Mouse (Mus musculus): ENCODE results near the gene Ahrr.

Gene Ahrr

GRCm38 (mm10) chr13:74292167-74292566, at the start of gene Ahrr:
Gene Ahrr (minus strand): TSS chr13:74292331.
- peak; percentile 41 for DNase-seq (ENCODE audit: low spot score)

- no peak for DNase-seq (ENCODE audit: low spot score)
Measured at GRCm38 (mm10) chr13:74341036-74341435, 48.9 kb upstream of the Ahrr start.

DNA sequence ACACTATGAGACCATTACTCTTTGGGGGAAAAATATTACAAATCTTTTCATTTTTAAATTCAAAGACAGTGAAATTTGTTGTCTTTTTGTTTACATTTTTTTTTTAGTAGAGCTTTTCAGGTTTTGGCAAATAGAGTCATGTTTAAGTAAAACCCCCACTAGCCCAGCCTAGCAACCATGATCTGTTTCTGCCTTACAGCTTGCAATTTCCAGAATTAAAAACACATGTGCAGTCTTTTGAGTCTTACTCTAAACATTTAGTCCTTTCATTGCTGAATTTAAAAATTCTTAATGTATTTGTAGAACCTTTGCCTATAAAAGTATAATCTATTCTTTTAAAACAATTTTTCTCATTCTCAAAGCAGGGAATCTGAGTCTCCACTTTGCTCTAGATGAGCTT, 37.2 kb upstream of the Ahrr start:
- no peak for DNase-seq (ENCODE audit: low spot score)

DNA sequence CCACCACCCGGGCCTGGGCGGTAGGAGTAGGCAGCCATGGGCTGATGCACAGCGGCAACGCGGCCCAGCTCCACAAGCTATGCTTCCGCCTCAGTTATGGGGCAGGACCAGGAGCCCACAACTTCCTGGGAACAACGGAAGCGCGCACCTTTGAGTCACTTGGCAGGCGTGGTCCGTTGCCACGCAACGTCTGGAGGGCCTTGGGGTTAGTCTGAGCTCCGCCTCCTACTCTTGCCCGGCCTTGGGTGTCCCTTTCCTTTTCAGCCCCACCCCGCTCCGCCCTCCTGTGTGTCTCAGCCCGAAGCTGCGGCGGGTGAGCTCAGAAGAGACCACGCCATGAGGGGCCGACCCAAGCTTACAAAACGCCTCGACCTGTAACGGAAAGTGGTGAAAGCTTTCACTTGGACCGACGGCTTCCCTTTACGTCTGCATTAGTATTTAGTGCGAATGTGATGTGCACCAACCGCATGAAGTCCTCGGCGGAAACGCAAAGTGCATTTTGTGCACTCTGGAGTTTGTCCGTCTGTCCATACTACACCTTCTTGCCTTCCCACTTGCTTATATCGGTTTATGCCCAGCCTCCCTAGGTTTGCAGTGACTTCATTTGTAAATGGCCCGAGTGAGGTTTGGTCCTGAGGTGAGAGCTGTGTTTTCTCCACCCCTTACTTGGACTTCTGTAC, 25.2 kb upstream of the Ahrr start, which contains the start of gene Pdcd6:
TSS of gene Pdcd6 (minus strand) at position 411 of the 680 bp plus-strand sequence.
- peak; percentile 93 for DNase-seq (ENCODE audit: low spot score)

DNA sequence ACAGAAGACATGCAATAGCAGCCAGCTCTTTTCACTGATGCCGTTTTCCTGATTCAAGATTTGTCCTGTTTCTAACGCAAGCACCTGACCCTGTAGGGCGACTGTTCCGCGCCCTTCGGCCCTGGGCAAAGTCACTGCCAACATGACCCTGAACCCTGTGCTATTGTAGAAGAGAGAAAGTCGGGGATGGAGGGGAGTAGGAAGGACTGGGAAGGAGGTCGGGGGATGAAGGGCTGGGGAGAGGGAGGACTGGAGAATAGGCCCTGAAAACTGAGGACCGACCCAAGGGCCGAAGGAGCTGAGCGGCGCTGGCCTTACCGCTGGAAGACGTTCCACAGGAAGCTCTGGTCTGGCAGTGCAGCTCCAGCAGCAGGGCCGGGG, 24.6 kb upstream of the Ahrr start:
- DNase-seq (ENCODE audit: low spot score), result no peak

DNA sequence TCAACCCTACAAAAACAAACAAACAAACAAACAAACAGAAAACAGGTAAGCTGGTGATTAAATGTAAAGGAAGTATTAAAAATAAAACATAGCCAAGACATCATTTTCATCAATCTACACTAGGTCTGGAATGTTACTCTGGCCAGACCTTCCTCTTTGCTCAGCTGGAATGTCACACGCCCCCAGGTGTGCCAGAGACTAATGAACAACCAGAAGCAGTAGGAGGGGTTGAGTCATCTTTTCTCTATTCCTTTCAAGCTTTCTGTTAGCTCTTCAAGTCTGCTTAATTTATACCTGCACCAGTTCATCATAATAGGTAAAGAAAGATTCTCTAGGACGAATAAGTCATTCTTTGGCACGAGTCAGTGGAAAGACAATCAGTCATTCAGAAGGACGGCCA, 24.3 kb upstream of the Ahrr start:
- no peak for DNase-seq (ENCODE audit: low spot score)

GRCm38 (mm10) chr13:74314616-74315015, 22.5 kb upstream of the Ahrr start:
- DNase-seq (ENCODE audit: low spot score), result no peak

DNA sequence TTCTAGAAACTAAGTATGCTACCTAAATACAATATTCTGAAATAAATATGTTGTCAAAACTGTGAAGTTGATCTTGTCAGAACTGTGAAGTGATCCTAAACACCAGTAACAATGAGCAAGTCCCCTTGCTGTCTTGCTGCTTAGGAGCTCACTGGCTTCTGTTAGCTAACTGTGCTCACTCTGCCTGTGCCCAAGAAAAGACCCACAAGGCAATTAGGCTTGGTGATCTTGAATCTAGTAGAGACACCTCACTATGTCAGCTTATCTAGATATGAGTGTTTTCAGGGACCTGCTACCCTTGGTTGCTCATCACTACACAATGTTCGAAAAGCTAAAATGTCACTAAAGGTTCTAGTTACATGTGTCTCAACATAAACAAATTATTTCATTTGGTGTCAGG, 13.6 kb upstream of the Ahrr start:
- no peak for DNase-seq (ENCODE audit: low spot score)

- DNase-seq (ENCODE audit: low spot score), result no peak
Measured at GRCm38 (mm10) chr13:74305380-74305779, 13.2 kb upstream of the Ahrr start.

DNA sequence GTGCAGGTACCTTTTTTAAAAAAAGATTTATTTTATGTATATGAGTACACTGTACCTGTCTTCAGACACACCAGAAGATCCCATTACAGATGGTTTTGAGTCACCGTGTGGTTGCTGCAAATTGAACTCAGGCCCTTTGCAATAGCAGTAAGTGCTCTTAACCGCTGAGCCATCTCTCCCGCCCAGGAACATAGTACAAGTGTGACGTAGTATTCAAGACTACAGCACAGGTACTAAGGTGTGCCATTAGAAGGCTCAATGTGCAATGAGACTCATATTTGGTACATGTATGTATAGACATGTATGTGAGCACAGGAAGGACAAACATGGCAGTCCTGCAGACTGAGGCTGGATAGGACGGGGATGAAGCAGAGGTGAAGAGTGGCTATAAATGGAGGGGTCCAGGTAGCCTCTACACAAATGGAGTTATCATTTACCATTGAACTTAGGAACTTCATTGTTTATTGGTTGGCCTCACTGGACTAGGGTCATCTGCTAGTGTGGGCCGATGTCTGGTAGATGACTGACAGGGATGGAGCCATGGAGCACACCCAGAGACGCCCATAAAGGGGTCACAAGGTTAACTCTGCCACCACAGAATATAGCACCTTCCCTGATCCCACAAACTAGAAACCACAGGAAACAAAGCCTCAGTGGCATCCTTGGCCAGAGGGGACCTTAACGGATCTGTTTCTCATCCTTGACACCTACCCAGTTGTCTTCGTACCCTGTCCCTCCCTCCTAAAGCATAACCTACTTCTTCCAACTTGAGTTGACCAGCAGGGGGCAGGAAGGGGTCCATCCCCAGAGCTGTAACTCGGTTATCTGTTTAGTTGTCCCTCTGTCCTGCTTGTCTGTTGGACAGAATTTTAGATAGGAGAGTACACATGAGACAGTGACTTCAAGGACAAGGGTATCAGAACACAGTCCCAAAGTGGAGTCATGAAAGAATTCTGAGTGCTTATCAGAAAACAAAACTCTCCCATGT, 10.2 kb upstream of the Ahrr start:
- DNase-seq (ENCODE audit: low spot score), result no peak

GRCm38 (mm10) chr13:74301607-74301984, 9.5 kb upstream of the Ahrr start:
- no peak for DNase-seq (ENCODE audit: low spot score)

DNA sequence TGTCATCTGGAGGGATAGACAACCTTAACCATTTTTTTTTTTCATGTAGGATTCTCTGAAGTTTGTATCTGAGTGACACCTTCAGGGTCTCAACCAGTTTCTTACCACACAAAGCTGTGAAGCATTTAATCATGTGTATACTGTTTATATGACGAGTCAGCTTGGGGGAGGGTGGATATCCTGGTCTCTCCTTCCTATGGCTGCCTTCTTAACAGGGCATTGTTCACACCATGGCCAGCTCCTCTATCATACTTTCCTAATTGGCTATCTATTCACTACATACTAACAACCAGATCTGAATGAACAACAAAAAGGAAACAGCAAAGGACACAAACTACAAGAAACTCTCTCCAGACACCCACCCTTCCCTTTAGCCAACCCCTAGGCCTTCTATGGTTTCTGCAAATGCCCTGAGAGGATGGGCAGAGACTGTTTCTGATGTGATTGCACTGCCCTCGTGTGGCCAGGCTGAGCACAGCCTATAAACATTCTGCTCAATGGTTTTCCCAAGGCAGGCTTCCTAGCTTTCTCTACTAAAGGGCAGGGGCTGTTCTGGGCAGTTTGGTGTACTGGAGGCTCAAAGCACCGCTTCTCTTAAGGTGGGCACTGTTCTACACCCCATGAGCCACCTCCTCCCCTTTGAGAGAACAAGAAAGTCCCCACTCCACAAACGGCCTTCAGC, 8.9 kb upstream of the Ahrr start:
- no peak for DNase-seq (ENCODE audit: low spot score)

DNA sequence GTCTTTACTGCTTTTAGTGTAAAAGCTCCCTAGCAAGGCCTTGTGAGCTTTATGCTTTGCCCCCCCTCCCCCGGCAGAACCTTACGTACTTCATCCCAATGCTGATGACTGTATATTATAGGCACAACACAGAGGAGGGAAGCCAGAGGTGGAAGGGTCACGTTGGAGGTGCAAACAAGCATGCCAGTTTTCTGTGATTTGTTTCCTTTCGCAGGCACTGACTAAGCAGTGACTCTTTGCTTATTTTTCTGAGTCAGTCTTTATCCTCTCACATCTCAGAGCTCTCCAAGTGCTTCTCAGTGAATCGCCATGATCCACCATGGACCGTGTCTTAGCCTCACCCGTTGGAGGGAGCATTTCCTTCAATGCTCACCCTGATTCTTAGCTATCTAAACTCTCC, 4.2 kb upstream of the Ahrr start:
- DNase-seq (ENCODE audit: low spot score), result no peak

DNA sequence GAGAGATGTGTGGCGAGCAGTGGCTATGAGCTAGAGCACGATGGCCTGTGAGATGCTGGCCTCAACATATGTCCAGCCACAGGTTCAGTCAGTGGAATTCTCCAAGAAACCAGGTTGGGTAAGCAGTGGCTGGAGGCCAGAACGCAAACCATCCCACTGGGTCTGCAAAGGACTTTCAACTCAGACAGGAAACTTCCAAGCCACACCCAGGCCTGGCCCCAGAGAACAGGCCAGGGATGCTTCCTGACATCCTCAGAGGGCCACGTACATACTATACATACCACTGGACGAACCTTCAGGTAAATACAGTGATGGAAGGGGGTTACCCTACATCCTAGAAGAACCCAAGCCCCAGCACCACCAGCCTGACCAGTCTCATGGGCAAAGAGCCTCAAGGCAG, 2.5 kb downstream of the Ahrr start:
- DNase-seq (ENCODE audit: low spot score), result no peak

GRCm38 (mm10) chr13:74282299-74282698, 9.8 kb downstream of the Ahrr start:
- no peak for DNase-seq (ENCODE audit: low spot score)

- no peak for DNase-seq (ENCODE audit: low spot score)
Measured at GRCm38 (mm10) chr13:74275726-74276125, 16.4 kb downstream of the Ahrr start.

GRCm38 (mm10) chr13:74260231-74260992, 31.7 kb downstream of the Ahrr start:
- peak; percentile 9 for DNase-seq (ENCODE audit: low spot score)

GRCm38 (mm10) chr13:74259460-74260230, 32.5 kb downstream of the Ahrr start:
- DNase-seq (ENCODE audit: low spot score), result peak; percentile 26

DNA sequence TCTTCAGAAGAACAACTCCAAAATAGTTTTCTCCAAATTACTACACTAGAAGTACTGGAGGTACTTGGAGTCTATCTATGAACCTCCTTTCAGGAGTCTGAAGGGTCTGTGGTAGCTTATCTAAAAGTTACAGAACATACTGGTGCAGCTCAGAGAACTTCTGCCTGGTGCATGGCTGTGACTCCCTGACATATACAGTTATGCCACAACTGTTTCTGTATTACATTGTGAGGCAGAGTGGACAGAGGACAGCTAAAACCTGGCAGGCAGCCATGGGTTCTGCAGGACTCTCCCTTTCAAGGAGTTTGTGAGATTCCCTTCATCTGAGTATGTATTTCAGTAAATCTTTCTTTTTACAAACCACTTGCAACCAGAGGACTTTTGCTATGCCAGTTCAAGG, 45.6 kb downstream of the Ahrr start:
- no peak for DNase-seq (ENCODE audit: low spot score)

GRCm38 (mm10) chr13:74245899-74246231, 46.3 kb downstream of the Ahrr start:
- DNase-seq (ENCODE audit: low spot score), result no peak

DNA sequence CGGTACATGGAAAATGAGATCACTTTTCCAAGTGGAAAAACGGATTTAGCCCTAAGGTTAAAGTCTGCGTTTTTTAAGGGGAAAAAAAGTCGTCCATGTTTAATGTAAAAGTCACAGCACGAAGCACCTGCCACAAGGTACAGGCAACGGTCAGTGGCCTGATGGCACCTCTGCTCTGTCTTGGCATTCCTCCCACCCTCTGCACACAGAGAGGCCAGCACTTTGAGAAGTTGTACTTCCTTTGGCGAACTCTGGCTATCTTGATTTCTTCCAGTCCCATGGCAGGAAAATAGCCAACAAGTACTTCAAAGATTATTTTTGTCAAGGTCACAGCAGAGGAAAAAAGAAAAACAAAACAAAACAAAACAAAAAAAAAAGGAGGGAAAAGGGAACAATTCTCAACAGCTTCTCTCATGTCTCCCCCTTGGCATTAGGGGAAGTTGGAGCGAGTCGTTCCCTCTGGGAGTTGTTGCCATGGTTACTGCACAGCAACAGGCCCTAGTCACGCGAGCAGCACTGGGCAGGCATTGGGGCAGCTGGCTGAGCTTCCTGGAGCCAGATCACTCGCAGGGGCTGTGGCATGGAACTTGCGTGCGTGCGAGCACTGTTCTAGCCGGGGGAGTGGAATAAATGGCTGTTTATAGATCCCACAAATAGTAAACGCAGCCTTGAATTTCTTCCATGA, 46.8 kb downstream of the Ahrr start:
- peak; percentile 79 for DNase-seq (ENCODE audit: low spot score)

All from testis, postnatal 14 days (tissue).